Mouse (Mus musculus) midbrain, embryonic 13.5 days (tissue): ENCODE measurements around the gene Rhot2. TPM values are rescaled to one million over a fixed set of nuclear protein-coding genes. Genes with fewer than 3 reads are reported as not detected.

Experiments used
- microRNA-seq: library from miRNA; unstranded; fragments of <30 nt; microRNA quantifications from one replicate; pipeline ENCODE4, GENCODE M21; 2016
- polyA plus RNA-seq: library from polyadenylated mRNA; unstranded; fragments of >200 nt; fragmentation: Nextera tagmentation; extraction: Ambion mirVana; gene quantifications from 2 replicates; pipeline ENCODE4 v1.2.1, GENCODE M21; 2015

The Rhot2 gene
- polyA plus RNA-seq, 1 experiment from 2014 or later, result 16.4 TPM

Small RNA genes within 50 kb of the gene (microRNA-seq; reads per million reads assigned to microRNA genes)
- gene Mir3082, result not detected

Other genes with a start within 250 kb of the Rhot2 start
- gene Gng13, start 127.7 kb downstream of the Rhot2 start, polyA plus RNA-seq, result 0.73 and 0.78 TPM in 2 replicates
- 12.8 and 14.1 TPM in 2 replicates for gene Chtf18, start 117.4 kb downstream of the Rhot2 start, polyA plus RNA-seq
- 23.2 and 24.1 TPM in 2 replicates for gene Rpusd1, start 117.2 kb downstream of the Rhot2 start, polyA plus RNA-seq
- gene Mslnl, start 108.8 kb downstream of the Rhot2 start, polyA plus RNA-seq, result not detected in 2 replicates
- not detected in 2 replicates for gene Msln, start 90.5 kb downstream of the Rhot2 start, polyA plus RNA-seq
- 28.0 and 29.6 TPM in 2 replicates for gene Narfl, start 71.1 kb downstream of the Rhot2 start, polyA plus RNA-seq
- gene Haghl, start 59.2 kb downstream of the Rhot2 start, polyA plus RNA-seq, result 137 and 157 TPM in 2 replicates
- gene Ccdc78, start 58.3 kb downstream of the Rhot2 start, polyA plus RNA-seq, result 0.31 and 0.42 TPM in 2 replicates
- gene Fam173a, start 52.0 kb downstream of the Rhot2 start, polyA plus RNA-seq, result 89.8 and 93.0 TPM in 2 replicates
- not detected in 2 replicates for gene AC134908.4, start 49.2 kb downstream of the Rhot2 start, polyA plus RNA-seq
- gene Metrn, start 47.7 kb downstream of the Rhot2 start, polyA plus RNA-seq, result 32.1 and 36.6 TPM in 2 replicates
- 32.4 and 35.2 TPM in 2 replicates for gene Fbxl16, start 35.8 kb downstream of the Rhot2 start, polyA plus RNA-seq
- gene Wdr24, start 21.2 kb downstream of the Rhot2 start, polyA plus RNA-seq, result 31.1 and 31.2 TPM in 2 replicates
- 72.8 and 74.6 TPM in 2 replicates for gene Jmjd8, start 16.0 kb downstream of the Rhot2 start, polyA plus RNA-seq
- 314 and 316 TPM in 2 replicates for gene Stub1, start 11.4 kb downstream of the Rhot2 start, polyA plus RNA-seq
- 17.3 and 18.1 TPM in 2 replicates for gene Rhbdl1, start 7.6 kb downstream of the Rhot2 start, polyA plus RNA-seq
- gene Gm20683, start 3.1 kb downstream of the Rhot2 start, polyA plus RNA-seq, result 7.5 and 8.0 TPM in 2 replicates
- gene Wdr90, start 16.6 kb upstream of the Rhot2 start, polyA plus RNA-seq, result 20.1 and 22.4 TPM in 2 replicates
- gene Mcrip2, start 23.9 kb upstream of the Rhot2 start, polyA plus RNA-seq, result 8.0 and 10.4 TPM in 2 replicates
- gene Mettl26, start 30.2 kb upstream of the Rhot2 start, polyA plus RNA-seq, result 69.7 and 75.4 TPM in 2 replicates
- gene Wfikkn1, start 36.0 kb upstream of the Rhot2 start, polyA plus RNA-seq, result 0.61 and 0.70 TPM in 2 replicates
- gene Rab40c, start 74.9 kb upstream of the Rhot2 start, polyA plus RNA-seq, result 44.3 and 47.1 TPM in 2 replicates
- 56.9 and 58.0 TPM in 2 replicates for gene Pigq, start 100.1 kb upstream of the Rhot2 start, polyA plus RNA-seq
- gene Nhlrc4, start 100.1 kb upstream of the Rhot2 start, polyA plus RNA-seq, result 0.12 TPM in 1 of 2 replicates, not detected in the other
- 0.48 and 0.62 TPM in 2 replicates for gene A930017K11Rik, start 107.7 kb upstream of the Rhot2 start, polyA plus RNA-seq
- gene Capn15, start 140.9 kb upstream of the Rhot2 start, polyA plus RNA-seq, result 19.1 and 21.1 TPM in 2 replicates
- gene Rab11fip3, start 224.7 kb upstream of the Rhot2 start, polyA plus RNA-seq, result 27.6 and 35.0 TPM in 2 replicates
- 27.0 and 28.2 TPM in 2 replicates for gene Decr2, start 245.5 kb upstream of the Rhot2 start, polyA plus RNA-seq